Mouse (Mus musculus): Measurements from ENCODE around the gene Acot6.

Acot6 gene

DNA sequence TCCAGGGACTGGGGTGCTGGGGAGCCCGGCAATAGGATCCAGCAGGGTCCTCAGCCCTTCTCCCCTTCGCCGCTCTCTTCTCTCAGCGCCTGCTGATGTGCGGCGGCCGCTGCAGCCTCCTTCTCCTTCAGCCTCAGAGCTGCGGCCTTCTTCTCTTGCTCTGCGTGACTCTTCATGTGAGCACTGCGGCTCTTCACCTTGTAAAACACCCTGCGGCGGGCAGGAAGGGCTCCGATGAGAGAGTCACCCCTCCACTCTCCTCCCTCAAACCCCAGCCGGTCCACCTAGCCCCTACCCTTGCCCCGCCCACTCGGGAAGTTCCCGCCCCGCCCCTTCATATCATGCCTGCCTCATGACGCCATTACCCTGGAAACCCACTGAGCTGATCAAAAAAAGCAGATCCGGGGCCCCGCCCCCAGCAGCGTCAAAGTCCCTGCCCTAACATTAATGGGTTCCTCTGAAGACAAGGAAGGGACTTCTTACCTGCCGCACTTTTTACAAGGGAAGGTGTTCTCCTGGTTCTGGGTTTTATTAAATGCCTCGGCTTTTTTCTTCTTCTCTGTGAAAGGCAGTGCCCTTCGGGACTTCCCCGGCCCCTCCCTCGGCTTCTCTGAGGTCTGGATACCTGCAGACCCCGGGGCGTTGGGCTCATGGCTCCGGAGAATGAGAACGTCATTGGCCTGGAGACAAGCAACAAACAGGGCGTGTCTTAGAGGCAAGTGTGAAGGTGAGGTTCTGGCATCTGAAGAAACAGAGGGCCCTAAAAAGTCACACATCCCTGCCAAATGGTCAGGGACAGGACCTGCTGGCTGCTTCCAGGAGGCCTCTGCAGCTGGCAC, 52.1 kb downstream of the Acot6 start:
- no peak for DNase-seq (ENCODE audit: low spot score in 2 of 2)

DNA sequence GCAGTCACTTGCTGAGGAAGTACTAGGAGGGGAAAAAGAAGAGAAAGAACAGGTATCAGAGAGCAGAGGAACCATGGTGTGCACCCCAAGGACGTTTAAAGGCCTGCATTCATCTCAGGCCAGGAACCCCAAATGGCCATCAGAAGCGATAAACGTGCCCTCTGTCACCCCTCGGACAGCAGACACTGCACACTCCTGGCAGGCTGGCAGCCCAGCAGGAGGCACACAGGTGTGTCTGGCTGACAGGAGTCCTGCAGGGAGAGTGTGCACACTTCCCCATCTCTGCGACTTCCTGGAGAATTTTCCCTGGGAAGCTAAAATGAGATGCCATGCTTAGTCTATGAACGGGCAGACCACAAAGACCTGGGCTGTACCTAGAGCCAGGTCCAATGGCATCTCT, 53.0 kb downstream of the Acot6 start:
- no peak for DNase-seq (ENCODE audit: low spot score in 2 of 2)

DNA sequence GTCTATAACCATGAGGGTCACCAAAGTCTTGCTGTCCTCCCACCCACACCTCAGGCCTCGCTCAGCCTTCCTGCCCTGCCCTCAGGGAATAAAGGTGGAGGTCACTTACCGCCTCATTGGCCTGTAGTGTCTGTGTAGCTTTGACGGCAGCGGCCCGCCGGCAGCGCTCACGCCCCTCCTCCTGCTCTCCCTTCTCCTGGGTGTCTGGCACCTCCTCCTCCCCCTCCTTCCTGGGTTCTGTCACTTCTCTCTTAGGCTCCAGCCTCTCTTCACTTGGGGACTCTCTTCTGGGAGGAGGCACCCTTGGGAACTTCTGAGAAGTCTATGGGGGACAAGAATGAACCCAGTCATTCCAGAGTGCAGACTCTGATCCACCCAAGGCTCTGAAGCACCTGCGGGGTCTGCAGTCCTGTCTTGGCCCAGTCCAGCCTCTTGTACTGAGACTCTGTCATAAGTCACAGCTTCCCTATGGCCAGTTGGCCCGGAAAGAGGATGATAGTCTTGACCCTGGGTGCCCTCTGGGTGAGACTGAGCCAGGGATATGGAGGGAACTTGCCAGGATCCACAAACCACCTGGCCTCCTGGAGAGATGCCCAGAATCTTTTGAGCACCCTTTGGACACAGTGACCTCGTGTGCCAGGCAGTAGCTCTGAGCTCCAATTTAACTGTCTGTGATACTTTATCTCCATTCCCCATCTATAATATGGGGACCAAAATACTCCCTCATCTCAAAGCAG, 54.5 kb downstream of the Acot6 start:
- DNase-seq (ENCODE audit: low spot score in 2 of 2) = no peak

DNA sequence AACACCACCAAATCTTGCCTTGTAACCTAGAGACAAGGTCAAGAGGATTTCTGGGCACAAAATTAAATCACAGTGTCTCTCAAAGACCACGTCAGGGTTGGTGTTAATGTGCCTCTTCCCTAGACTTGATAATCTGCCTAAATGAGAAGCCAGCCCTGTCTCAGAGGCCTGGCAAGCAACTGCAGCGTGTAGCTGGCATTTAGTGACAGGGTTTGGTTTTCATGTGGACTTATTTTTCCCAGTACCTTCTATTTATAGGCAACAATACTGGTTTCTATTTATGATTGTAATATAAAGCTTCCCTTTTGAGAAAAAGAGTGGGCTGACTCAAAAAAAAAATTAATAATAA, 55.0 kb downstream of the Acot6 start:
- DNase-seq (ENCODE audit: low spot score in 2 of 2) = no peak

DNA sequence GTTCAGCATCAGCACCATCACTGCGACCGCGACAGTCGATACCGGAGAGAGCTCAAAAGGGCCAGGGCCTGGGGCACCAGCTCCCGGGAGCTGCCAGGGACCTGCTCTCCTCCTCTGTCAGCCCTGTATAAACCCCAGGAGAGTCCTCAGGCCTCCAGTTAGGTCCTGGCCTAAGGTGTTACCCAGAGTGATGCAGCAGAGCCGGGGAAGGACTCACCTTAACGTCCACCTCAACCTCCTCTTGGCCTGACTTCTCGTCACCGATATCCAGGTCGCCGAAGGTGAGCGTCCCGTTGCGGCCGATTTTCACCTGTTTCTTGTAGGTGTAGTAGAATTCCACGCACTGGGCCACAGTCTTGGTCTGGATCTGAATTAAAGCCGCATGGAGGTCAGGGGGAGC, 55.8 kb downstream of the Acot6 start:
- no peak for DNase-seq (ENCODE audit: low spot score in 2 of 2)

DNA sequence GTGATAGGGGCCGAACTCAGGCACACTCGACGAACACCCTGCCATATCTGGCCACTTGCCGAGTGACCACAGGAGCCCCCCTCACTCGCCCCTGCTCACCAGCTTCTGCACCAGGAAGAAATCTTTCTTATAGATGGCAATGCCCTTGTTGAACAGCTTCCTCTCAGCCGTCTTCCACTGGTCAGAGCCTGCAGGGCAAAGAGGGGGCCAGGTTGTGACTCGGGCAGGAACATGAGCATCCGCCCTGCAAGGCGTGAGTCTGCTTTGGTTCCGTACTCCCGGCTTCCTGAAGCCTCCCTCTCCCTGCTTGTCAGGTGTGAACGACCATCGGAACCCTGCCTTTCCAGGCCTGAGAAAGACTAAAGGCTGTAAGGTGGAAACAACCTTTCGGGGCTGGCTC, 57.7 kb downstream of the Acot6 start:
- no peak for DNase-seq (ENCODE audit: low spot score in 2 of 2)

DNA sequence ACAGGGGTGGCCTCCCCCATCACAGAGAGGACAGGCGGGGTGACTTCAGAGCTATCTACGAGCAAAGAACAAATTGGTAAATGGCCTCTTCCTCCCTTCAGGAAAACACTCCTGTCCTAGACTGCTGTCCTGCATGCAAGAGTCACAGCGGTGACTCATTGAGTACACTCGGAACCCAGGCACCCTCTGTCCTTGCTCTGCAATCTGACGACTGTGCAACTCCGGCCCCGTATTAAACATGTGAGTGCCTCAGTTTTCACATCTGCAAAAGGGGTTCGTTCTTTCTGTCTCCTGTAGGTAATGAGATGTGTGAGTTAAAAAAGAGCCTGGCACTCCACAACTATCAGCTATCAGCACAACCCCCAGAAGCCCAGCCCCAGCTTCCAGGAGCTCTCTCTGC, 60.0 kb downstream of the Acot6 start:
- no peak for DNase-seq (ENCODE audit: low spot score in 2 of 2)

Measured in urinary bladder, adult 18-20 months (tissue).